Mouse (Mus musculus) liver, embryonic 15.5 days (tissue): ENCODE measurements around the gene Prss21. TPM values are rescaled to one million over a fixed set of nuclear protein-coding genes. Genes with fewer than 3 reads are reported as not detected.
A peak's percentile ranks its signal among the peaks of the same experiment; 100 is the strongest.

Experiments
- ATAC-seq: fragments of 200-750 bp; cut with Nextera tagmentation; 2 replicates; pipeline ENCODE4 v1.8.0; 2017; ENCODE audit warnings: moderate number of reproducible peaks, mild to moderate bottlenecking, moderate library complexity; ENCODE audit not compliant: insufficient read depth
- H3K27ac ChIP-seq: fragments of 300-500 bp; sonication (generic); replicated peaks from 2 replicates; pipeline ENCODE4 v1.5.1; 2015; ENCODE audit warnings: mild to moderate bottlenecking, inconsistent platforms
- H3K27me3 ChIP-seq: fragments of 300-500 bp; sonication (generic); 2 replicates; pipeline ENCODE4 v1.6.1; 2015; ENCODE audit warnings: mild to moderate bottlenecking, inconsistent platforms
- H3K36me3 ChIP-seq: fragments of 300-500 bp; sonication (generic); replicated peaks from 2 replicates; pipeline ENCODE4 v1.6.1; 2015; ENCODE audit warnings: moderate library complexity, mild to moderate bottlenecking, inconsistent platforms
- H3K4me1 ChIP-seq: fragments of 300-500 bp; sonication (generic); replicated peaks from 2 replicates; pipeline ENCODE4 v1.6.1; 2015; ENCODE audit warnings: inconsistent platforms
- H3K4me2 ChIP-seq: fragments of 300-500 bp; sonication (generic); 2 replicates; pipeline ENCODE4 v1.6.1; 2015; ENCODE audit warnings: moderate library complexity, mild to moderate bottlenecking, inconsistent platforms
- H3K4me3 ChIP-seq: fragments of 300-500 bp; sonication (generic); replicated peaks from 2 replicates; pipeline ENCODE4 v1.5.1; 2015; ENCODE audit warnings: mild to moderate bottlenecking, inconsistent platforms
- H3K9ac ChIP-seq: fragments of 300-500 bp; sonication (generic); 2 replicates; pipeline ENCODE4 v1.6.1; 2015; ENCODE audit warnings: moderate library complexity, mild to moderate bottlenecking, inconsistent platforms
- H3K9me3 ChIP-seq: fragments of 300-500 bp; sonication (generic); replicated peaks from 2 replicates; pipeline ENCODE4 v1.6.1; 2016; ENCODE audit warnings: inconsistent platforms
- WGBS: fragments of 180-500 bp; shearing (Covaris S2); methylation state at CpG from one replicate; pipeline ENCODE4 v1.1.7; 2015; ENCODE audit warnings: mixed read lengths; ENCODE audit not compliant: insufficient replicate concordance; 5-methylcytosine and 5-hydroxymethylcytosine counted together
- polyA plus RNA-seq: library from polyadenylated mRNA; unstranded; fragments of >200 nt; fragmentation: Nextera tagmentation; extraction: Ambion mirVana; gene quantifications from 2 replicates; pipeline ENCODE4 v1.2.1, GENCODE M21; 2015

Gene Prss21
- polyA plus RNA-seq, 1 experiment from 2014 or later: not detected

GRCm38 (mm10) chr17:23836006-23836575, 31.8 kb upstream of the Prss21 start, which contains the start of gene Prss33:
Gene Prss33 (minus strand): TSS chr17:23836056.
- Histone ChIP-seq H3K9ac (no peak within 1 kb of the TSS), H3K27ac (no peak within 1 kb of the TSS), H3K4me3 (no peak within 1 kb of the TSS), H3K4me2 (no peak within 1 kb of the TSS), H3K36me3 (no peaks in the 10 kb centered on the region), H3K9me3 (no peaks in the 10 kb centered on the region), H3K4me1 (no peaks in the 10 kb centered on the region), H3K27me3 (peaks cover 51% of the 10 kb centered on the region)
- ATAC-seq: no peak
- 62% methylated on average over 8 of the region's 8 CpGs for WGBS

- Histone ChIP-seq H3K27me3 (peaks cover 13% of the 10 kb centered on the region), H3K9me3 (no peaks in the 10 kb centered on the region), H3K9ac (no peak overlapping the region), H3K4me2 (no peak overlapping the region), H3K4me3 (no peak overlapping the region), H3K36me3 (no peaks in the 10 kb centered on the region), H3K27ac (no peak overlapping the region), H3K4me1 (peaks cover 5% of the 10 kb centered on the region; the same call in 1 of the 2 replicates)
- no peak for ATAC-seq
- WGBS: 22% methylated on average over 4 of the region's 4 CpGs
Observed at GRCm38 (mm10) chr17:23841145-23841544, 26.7 kb upstream of the Prss21 start.

- Histone ChIP-seq H3K27me3 (peaks cover 5% of the 10 kb centered on the region; the same call in 1 of the 2 replicates), H3K4me1 (peaks cover 5% of the 10 kb centered on the region; the same call in 1 of the 2 replicates), H3K36me3 (no peaks in the 10 kb centered on the region), H3K4me2 (peak overlapping the region; percentile 50), H3K9me3 (no peaks in the 10 kb centered on the region), H3K4me3 (no peak overlapping the region), H3K9ac (no peak overlapping the region), H3K27ac (no peak overlapping the region)
- ATAC-seq: 0 out of 2 replicates have a peak, but pooled peaks have one; percentile 22
- WGBS: 51% methylated on average over 23 of the region's 23 CpGs
Observed at GRCm38 (mm10) chr17:23843141-23843811, 24.6 kb upstream of the Prss21 start.

GRCm38 (mm10) chr17:23843812-23844273, 24.0 kb upstream of the Prss21 start, which contains the start of the genes Prss32 and Prss41:
Gene Prss32 (plus strand): TSS chr17:23843855.
Gene Prss41 (minus strand): TSS chr17:23844172.
- Histone ChIP-seq H3K4me3 (peak within 1 kb of the TSS; percentile 17; the same call in 1 of the 2 replicates), H3K9ac (no peak within 1 kb of the TSS)
- peak; percentile 52; the same call in 1 of the 2 replicates for ATAC-seq

GRCm38 (mm10) chr17:23850028-23850427, 17.8 kb upstream of the Prss21 start:
- no peak for ATAC-seq
- Histone ChIP-seq H3K4me1 (no peaks in the 10 kb centered on the region), H3K4me2 (no peak overlapping the region), H3K27ac (no peak overlapping the region), H3K9me3 (no peaks in the 10 kb centered on the region), H3K4me3 (no peak overlapping the region), H3K9ac (no peak overlapping the region), H3K27me3 (no peaks in the 10 kb centered on the region), H3K36me3 (no peaks in the 10 kb centered on the region)
- 43% methylated on average over 2 of the region's 2 CpGs for WGBS

More at GRCm38 (mm10) chr17:23843812-23844273, 24.0 kb upstream of the Prss21 start, which contains the start of the genes Prss32 and Prss41:
- Histone ChIP-seq H3K27me3 (peaks cover 5% of the 10 kb centered on the region; the same call in 1 of the 2 replicates), H3K4me2 (peak within 1 kb of the TSS; percentile 50), H3K9me3 (no peaks in the 10 kb centered on the region), H3K4me1 (peaks cover 5% of the 10 kb centered on the region; the same call in 1 of the 2 replicates), H3K27ac (no peak within 1 kb of the TSS), H3K36me3 (no peaks in the 10 kb centered on the region)
- 16% methylated on average over 19 of the region's 19 CpGs for WGBS

GRCm38 (mm10) chr17:23850853-23851749, 16.8 kb upstream of the Prss21 start:
- no peaks in the 10 kb centered on the region for H3K27me3 ChIP-seq
- no peaks in the 10 kb centered on the region for H3K9me3 ChIP-seq
- no peak overlapping the region for H3K9ac ChIP-seq
- no peaks in the 10 kb centered on the region for H3K4me1 ChIP-seq
- H3K36me3 ChIP-seq: no peaks in the 10 kb centered on the region
- H3K27ac ChIP-seq: no peak overlapping the region
- no peak overlapping the region for H3K4me3 ChIP-seq
- ATAC-seq: no peak
- no peak overlapping the region for H3K4me2 ChIP-seq
- WGBS: 48% methylated on average over 19 of the region's 19 CpGs

- H3K4me1 ChIP-seq: no peaks in the 10 kb centered on the region
- no peak overlapping the region for H3K27ac ChIP-seq
- no peak overlapping the region for H3K4me2 ChIP-seq
- no peaks in the 10 kb centered on the region for H3K9me3 ChIP-seq
- no peak overlapping the region for H3K9ac ChIP-seq
- 27% methylated on average over 5 of the region's 5 CpGs for WGBS
- ATAC-seq: no peak
- H3K27me3 ChIP-seq: no peaks in the 10 kb centered on the region
- H3K4me3 ChIP-seq: no peak overlapping the region
- no peaks in the 10 kb centered on the region for H3K36me3 ChIP-seq
Observed at GRCm38 (mm10) chr17:23853292-23853691, 14.6 kb upstream of the Prss21 start.

GRCm38 (mm10) chr17:23854229-23854765, 13.6 kb upstream of the Prss21 start:
- no peak for ATAC-seq
- no peak overlapping the region for H3K4me2 ChIP-seq
- WGBS: 75% methylated on average over 10 of the region's 10 CpGs
- no peaks in the 10 kb centered on the region for H3K27me3 ChIP-seq
- no peak overlapping the region for H3K27ac ChIP-seq
- H3K9ac ChIP-seq: no peak overlapping the region
- no peaks in the 10 kb centered on the region for H3K36me3 ChIP-seq
- no peaks in the 10 kb centered on the region for H3K9me3 ChIP-seq
- H3K4me1 ChIP-seq: no peaks in the 10 kb centered on the region
- H3K4me3 ChIP-seq: no peak overlapping the region

- H3K4me2 ChIP-seq: no peak overlapping the region
- no peak for ATAC-seq
- no peaks in the 10 kb centered on the region; the same call in 1 of the 2 replicates for H3K27me3 ChIP-seq
- no peaks in the 10 kb centered on the region for H3K4me1 ChIP-seq
- no peak overlapping the region for H3K4me3 ChIP-seq
- no peak overlapping the region for H3K27ac ChIP-seq
- H3K9me3 ChIP-seq: no peaks in the 10 kb centered on the region
- H3K36me3 ChIP-seq: no peaks in the 10 kb centered on the region
- H3K9ac ChIP-seq: no peak overlapping the region
- WGBS: 66% methylated on average over 6 of the region's 6 CpGs
Observed at GRCm38 (mm10) chr17:23857193-23857592, 10.7 kb upstream of the Prss21 start.

GRCm38 (mm10) chr17:23857913-23858312, 9.9 kb upstream of the Prss21 start:
- 68% methylated on average over 2 of the region's 2 CpGs for WGBS
- Histone ChIP-seq H3K4me3 (no peak overlapping the region), H3K9ac (no peak overlapping the region), H3K27ac (no peak overlapping the region), H3K9me3 (no peaks in the 10 kb centered on the region), H3K27me3 (no peaks in the 10 kb centered on the region; the same call in 1 of the 2 replicates), H3K4me1 (no peaks in the 10 kb centered on the region), H3K36me3 (no peaks in the 10 kb centered on the region), H3K4me2 (no peak overlapping the region)
- ATAC-seq: no peak
